Mouse (Mus musculus) adrenal gland, postnatal 10 days (tissue): ENCODE data around the gene Cd5. TPM values are rescaled to one million over a fixed set of nuclear protein-coding genes. Genes with fewer than 3 reads are reported as not detected.

Experiments
- DNase-seq: peaks from one replicate; pipeline ENCODE4 v3.0.0; 2021; ENCODE audit warnings: mixed read lengths
- total RNA-seq, 2 experiments: library from RNA; stranded (reverse); gene quantifications; 2 replicates each; pipeline ENCODE4 v1.2.3; 2021

Cd5 gene
- total RNA-seq, 2 experiments from 2014 or later = 2.5 to 2.8 TPM

DNA sequence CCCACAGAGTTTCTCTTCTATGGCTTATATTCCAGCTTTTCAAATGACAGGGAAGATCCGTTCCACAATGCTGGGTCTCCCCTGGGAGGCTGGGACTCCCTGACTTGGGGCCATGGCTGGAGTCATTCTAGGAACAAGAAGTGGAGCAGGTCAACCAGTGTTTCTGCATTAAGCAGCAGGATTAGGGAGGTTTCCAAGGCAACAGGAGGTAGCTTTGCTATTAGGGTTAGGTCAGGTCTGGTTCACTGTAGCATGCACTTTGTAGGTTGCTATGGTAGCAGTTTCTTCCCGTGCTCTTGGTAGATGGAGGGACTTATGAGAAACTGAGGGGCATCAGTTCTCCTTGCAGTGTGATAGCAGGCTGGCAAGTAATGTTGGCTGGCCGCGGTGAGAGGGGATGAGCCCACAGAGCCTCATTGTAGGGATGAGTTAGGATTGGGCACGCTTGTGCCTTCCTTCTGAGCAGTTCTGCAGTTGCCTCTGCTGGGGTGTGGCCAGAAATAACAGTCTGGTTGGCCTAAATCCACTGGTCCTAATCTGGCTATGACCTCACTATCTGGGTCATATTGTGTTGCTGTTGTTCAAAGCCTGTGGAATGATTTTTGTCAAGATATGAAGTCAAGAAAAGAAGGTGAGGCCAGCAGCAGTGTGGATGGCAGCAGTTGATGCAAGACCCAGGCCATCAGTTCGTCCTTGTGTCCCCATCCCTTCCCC is 37.6 kb downstream of the Cd5 start:
- no peak for DNase-seq

- no peak for DNase-seq
Measured at GRCm38 (mm10) chr19:10699851-10700250, 39.0 kb downstream of the Cd5 start.

DNA sequence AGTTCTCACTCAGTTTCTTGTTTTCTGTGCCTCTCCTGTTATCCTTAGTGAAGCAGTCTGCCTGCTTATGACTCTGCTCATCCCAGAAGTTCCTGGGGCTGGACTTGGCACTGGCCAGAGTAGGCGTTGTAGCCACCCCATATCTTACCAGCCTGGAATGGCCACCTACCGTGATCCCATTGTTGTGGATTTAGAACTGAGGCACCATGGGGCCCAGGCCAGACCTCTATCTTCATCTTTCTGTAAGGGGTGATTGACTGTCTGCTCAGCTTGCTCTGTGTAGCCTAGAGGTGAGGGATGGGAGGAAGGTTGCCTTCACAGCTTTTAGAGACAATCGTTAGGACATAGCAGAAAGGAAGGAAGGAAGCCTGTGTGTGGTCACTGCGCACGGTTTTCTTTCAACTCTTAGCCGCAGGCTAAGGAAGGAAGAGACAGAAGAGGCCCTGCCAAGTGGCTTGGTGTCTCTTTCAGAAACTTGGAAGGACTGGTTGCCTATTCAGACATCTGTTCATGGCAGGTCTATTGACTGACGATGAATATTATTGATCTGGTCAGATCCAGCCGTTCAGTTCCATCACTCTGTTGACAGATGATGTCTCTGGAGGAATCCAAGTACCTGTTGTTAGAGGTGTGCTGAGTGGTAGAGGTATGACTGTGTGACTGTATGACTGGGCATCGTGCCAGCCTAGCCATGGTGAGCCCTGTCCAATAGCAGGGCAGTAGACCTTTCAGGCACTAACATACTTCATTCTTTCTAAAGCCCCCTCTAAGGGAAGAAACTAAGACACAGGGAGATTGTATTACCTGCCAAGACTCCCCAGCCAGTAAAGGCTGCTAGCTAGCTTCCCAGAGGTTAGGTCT is 40.4 kb downstream of the Cd5 start:
- DNase-seq = no peak

DNA sequence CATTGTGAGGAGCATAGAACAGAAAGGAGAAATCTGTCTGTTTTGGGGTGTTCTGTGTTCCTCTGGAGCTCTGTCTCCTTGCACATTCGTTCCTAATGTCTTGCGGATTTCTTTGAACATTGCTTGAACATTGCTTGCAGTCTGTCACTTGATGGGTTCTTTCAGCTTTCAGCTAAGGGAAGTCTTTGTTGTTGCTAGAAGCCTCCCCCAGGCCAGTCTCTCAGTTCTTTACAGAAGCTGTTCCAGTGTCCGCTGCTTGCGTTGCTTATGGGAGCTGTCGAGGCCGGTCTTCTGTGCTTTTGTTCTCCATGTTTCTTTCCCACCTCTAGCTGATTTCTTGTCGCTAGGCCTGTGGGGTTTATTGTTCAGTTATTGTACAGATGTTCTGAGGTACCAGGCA is 43.0 kb downstream of the Cd5 start:
- DNase-seq = no peak

GRCm38 (mm10) chr19:10693926-10694682 is 44.7 kb downstream of the Cd5 start:
- no peak for DNase-seq

GRCm38 (mm10) chr19:10692361-10692760 is 46.4 kb downstream of the Cd5 start:
- no peak for DNase-seq

DNA sequence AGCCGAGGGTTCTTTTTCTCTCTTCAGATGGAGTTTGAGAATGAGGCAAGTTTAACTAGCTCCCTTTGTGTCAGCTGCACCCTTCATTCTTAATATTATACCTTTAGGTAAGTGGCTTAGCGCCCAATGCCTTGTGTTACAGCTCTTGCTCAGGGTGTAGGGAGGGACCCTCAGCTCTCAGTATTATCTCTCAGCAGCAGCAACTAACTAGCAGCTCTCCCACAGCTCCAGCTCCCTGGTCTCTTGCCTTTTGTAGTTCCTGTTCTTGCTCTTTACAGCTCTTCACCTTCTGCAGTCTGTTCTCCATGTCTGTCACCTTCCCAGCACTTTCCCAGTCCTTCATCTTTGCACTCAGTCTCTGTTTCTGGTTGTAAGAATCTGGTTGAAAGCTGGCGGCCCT is 47.1 kb downstream of the Cd5 start:
- DNase-seq = no peak

DNA sequence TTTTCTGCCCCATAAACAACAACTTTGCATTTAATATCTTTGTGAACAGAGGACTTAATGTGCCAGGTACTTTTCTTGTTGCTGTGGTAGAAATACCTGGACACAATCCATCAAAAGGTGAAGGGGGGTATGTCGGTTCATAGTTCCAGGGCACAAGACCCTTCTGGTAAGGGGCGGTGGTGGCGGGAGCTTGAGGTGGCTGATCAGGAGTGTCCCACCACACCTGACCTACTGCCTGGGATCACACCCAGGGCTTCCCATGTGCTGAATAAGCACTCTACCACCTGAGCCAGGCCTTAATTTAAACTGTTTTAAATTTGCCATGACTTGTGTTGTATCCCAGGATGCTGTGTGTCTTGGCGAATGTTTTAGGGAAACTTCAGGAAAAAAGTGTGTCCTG is 47.7 kb downstream of the Cd5 start:
- DNase-seq = no peak

- peak; percentile 61 for DNase-seq
Measured at GRCm38 (mm10) chr19:10690336-10690735, 48.5 kb downstream of the Cd5 start.

- peak; percentile 35 for DNase-seq
Measured at GRCm38 (mm10) chr19:10689470-10690166, 49.2 kb downstream of the Cd5 start.

DNA sequence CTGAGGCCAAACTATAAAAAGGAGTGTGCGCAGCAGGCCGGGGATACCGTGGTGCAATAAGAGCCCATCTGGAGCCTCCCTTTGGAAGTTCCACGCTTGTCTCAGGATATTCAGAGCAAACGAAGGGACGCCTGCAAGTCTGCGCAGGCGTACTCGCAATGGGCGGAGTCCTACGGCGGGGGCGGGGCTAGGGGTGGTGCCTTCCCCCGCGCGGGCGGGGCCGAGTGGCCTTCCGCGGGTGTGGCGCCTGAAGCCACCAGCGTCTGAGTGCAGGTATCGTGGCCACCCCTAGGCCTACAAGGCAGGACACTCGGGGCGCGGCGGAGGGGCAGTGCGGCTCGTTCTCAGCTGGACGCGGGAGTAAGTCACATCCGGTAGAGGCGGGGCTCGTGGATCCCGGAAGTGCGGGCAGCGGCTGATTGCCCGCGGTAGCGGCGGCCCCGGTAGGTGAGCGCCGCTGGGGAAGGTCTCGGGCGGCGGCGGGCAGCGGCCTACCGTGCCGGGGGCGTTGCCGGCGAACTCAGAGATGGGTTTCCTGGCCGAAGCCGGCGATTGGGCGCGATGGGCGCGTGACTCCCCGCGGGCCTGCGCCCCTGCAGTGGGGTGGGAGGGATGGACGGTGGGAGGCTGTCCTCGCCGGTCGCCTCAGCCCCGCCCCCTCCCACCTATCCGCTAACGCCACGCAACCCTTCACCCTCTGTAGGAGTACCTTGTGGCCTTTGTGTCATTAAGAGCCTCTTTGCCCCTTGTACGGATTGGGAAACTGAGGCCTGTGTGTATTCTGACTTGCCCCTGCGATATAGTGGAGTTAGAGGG is 50.1 kb downstream of the Cd5 start, which contains the start of gene Vps37c:
Gene Vps37c, plus strand, starts transcription at position 199 of the 816 bp plus-strand sequence.
- DNase-seq = peak; percentile 99

DNA sequence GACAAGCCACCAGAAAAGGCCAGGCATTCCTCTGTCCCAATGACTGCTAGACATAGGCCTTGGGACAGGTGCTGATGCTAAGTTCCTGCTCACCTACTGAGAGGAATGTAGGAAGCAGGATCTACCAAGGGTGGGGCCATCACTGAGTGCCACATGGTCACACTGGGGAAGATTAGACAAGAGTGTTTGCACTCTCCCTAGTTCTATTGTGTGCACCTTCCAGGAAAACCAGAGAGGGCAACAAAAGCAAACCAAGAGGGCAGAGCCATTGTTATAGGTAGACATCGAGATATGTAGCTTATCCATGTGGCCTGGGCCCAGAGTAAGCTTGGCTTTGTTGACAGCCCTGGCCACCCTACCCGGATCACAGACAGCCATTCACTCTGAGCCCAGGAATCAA is 53.1 kb downstream of the Cd5 start:
- DNase-seq = no peak

GRCm38 (mm10) chr19:10685081-10685480 is 53.7 kb downstream of the Cd5 start:
- no peak for DNase-seq

DNA sequence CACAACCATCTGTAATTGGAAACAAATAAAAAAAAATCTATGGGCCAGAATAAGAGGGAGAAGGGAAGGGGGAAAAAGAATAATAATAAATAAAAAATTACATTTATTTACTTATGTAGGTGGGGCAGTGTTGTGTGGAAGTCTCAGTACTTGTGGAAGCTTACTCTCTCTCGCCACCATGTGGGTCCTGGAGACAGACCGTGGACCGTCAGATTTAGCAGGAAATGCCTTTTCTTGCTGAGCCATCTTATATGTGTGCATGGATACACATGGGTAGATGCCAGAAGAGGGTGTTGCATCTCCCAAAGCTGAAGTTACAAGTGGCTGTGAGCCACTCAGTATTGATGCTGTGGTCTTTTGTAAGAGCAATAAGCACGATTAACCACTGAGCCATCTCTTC is 57.2 kb downstream of the Cd5 start:
- DNase-seq = no peak

- DNase-seq = no peak
Measured at GRCm38 (mm10) chr19:10678772-10679067, 60.1 kb downstream of the Cd5 start.

GRCm38 (mm10) chr19:10677915-10678771 is 60.7 kb downstream of the Cd5 start, which contains the start of gene Pga5:
Pga5 (minus strand) TSS chr19:10678071.
- DNase-seq = peak; percentile 91

GRCm38 (mm10) chr19:10676656-10677055 is 62.1 kb downstream of the Cd5 start:
- no peak for DNase-seq

- no peak for DNase-seq
Measured at GRCm38 (mm10) chr19:10673275-10673674, 65.5 kb downstream of the Cd5 start.

DNA sequence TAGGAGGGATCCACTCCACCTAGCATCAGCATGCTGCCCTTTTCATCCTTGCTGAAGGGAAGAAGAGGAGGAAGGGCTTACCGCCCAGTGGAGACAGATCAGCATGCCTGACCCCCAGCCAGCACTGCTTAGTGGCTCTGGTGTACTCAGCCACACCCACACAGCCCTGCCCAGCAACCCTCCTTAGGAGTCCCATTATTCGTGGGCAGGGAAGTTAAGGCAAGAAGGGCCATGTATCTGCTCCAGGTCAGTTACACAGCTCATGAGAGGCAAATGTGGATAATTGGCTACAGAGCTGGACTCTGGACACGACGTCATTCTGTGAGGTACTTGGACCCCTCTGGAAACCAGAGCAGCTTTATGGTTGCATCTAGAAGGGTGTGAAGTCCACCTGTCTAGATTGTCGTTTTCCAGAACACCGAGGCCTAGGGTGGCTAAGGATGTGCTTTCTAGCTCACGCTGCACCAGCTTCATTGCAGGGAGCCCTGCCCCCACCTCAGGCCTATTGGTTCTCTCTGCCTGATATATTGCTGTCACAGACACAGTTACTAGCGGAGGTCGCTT is 66.9 kb downstream of the Cd5 start:
- DNase-seq = no peak

- no peak for DNase-seq
Measured at GRCm38 (mm10) chr19:10671319-10671718, 67.5 kb downstream of the Cd5 start.
